In genomic region chr11:105549164-105550121, GRCm38 (mm10) we compare ENCODE assay signal across 11 mouse cellular contexts. TPM values are rescaled to one million over a fixed set of nuclear protein-coding genes. Genes with fewer than 3 reads are reported as not detected.
A peak's percentile ranks its signal among the peaks of the same experiment; 100 is the strongest.
DNase-seq lines count a peak whose midpoint lies in the region; ATAC-seq and TF ChIP-seq lines count a peak whose summit lies in the region.
"Had no signal": no experiment of that assay in that cellular context is flagged by ENCODE, and none has a peak within 500 bp of the region (broad histone marks: within the 10 kb centered on the region; RNA-seq: fewer than 3 reads in every experiment).

No protein-coding gene starts in this region.

- DNase-seq in left cerebral cortex, postnatal 4 days: peak; percentile 16
- no peak for DNase-seq in left cerebral cortex, adult 18-20 months (ENCODE audit: low spot score in 2 of 2)
- peak; percentile 59 for DNase-seq in brain, embryonic 14.5 days (ENCODE audit: low read depth)
- peak; percentile 58 for DNase-seq in kidney, postnatal 0 days (ENCODE audit: low spot score)
- no peak for DNase-seq in cerebellum, adult 2 months
- no peak for DNase-seq in embryo, embryonic 11 days

- no peak for TF ChIP-seq CTCF in brain, embryonic 14.5 days (IDR thresholded peaks at IDR 0.05; ENCODE audit: borderline replicate concordance, extremely low read depth, insufficient read depth, insufficient read length)
- no peak for TF ChIP-seq CTCF in kidney, postnatal 0 days (IDR thresholded peaks at IDR 0.05; ENCODE audit: low read depth)
- TF ChIP-seq CTCF in cerebellum, adult 2 months (IDR thresholded peaks at IDR 0.05; ENCODE audit: borderline replicate concordance, insufficient read depth, low read depth, low read length): no peak

- no peaks in the 10 kb centered on the region for H3K79me2 ChIP-seq in myocyte (ENCODE audit: control insufficient read depth, insufficient read depth)

- no peak overlapping the region for H3K4me3 ChIP-seq in kidney, postnatal 0 days (replicated peaks; ENCODE audit: low read depth, low read length)
- no peak overlapping the region for H3K4me3 ChIP-seq in myocyte
- H3K4me3 ChIP-seq in cerebellum, adult 2 months (replicated peaks; ENCODE audit: insufficient read depth, low read depth, low read length): no peak overlapping the region
- H3K4me3 ChIP-seq: embryonic facial prominence, embryonic 13.5 days; hindbrain, embryonic 13.5 days; midbrain, embryonic 13.5 days had no signal

- no peak for TF ChIP-seq POLR2A in brain, embryonic 14.5 days (IDR thresholded peaks at IDR 0.05; ENCODE audit: borderline replicate concordance, extremely low read depth, insufficient read depth, insufficient read length, poor library complexity, severe bottlenecking)
- no peak for TF ChIP-seq POLR2A in myocyte (IDR thresholded peaks at IDR 0.05; ENCODE audit: insufficient read length, low read depth)
- no peak for TF ChIP-seq POLR2A in cerebellum, adult 2 months (IDR thresholded peaks at IDR 0.05; ENCODE audit: borderline replicate concordance, insufficient read depth, low read length)

- intact Hi-C loops in left cerebral cortex, postnatal 4 days (cut with DNase I): no loop called here

- no peak overlapping the region for H3K4me2 ChIP-seq in kidney, postnatal 0 days (ENCODE audit: low read length)
- no peak overlapping the region for H3K4me2 ChIP-seq in myocyte (ENCODE audit: low read depth)
- H3K4me2 ChIP-seq: embryonic facial prominence, embryonic 13.5 days; hindbrain, embryonic 13.5 days; midbrain, embryonic 13.5 days had no signal

- no peaks in the 10 kb centered on the region for H3K9me3 ChIP-seq in kidney, postnatal 0 days (replicated peaks; ENCODE audit: low read length)
- H3K9me3 ChIP-seq: embryonic facial prominence, embryonic 13.5 days; hindbrain, embryonic 13.5 days; midbrain, embryonic 13.5 days had no signal

- 38% methylated on average over 9 of the region's 9 CpGs for WGBS in kidney, postnatal 0 days
- WGBS in cerebellum, adult 2 months: 48% methylated on average over 9 of the region's 9 CpGs

- 0 out of 2 replicates have a peak, but pooled peaks have one; percentile 61 for ATAC-seq in kidney, postnatal 0 days (replicated peaks; ENCODE audit: low FRiP score, low read depth)
- no peak for ATAC-seq in megakaryocyte, adult 5-6 weeks (ENCODE audit: poor library complexity, severe bottlenecking)
- ATAC-seq: midbrain, embryonic 13.5 days had no signal

- H3K4me1 ChIP-seq in kidney, postnatal 0 days (replicated peaks; ENCODE audit: insufficient read depth, low read length): no peaks in the 10 kb centered on the region
- H3K4me1 ChIP-seq in cerebellum, adult 2 months (ENCODE audit: control insufficient read depth, insufficient read depth, low read length): no peaks in the 10 kb centered on the region

- no peaks in the 10 kb centered on the region for H3K27me3 ChIP-seq in kidney, postnatal 0 days (ENCODE audit: insufficient read depth, low read length)
- H3K27me3 ChIP-seq in myocyte (ENCODE audit: control insufficient read depth, insufficient read depth, insufficient read length): no peaks in the 10 kb centered on the region
- H3K27me3 ChIP-seq in cerebellum, adult 2 months (ENCODE audit: control insufficient read depth, insufficient read depth, low read length): no peaks in the 10 kb centered on the region
- H3K27me3 ChIP-seq: embryonic facial prominence, embryonic 13.5 days; hindbrain, embryonic 13.5 days; midbrain, embryonic 13.5 days had no signal

- H3K9ac ChIP-seq in kidney, postnatal 0 days (ENCODE audit: low read depth, low read length): no peak overlapping the region
- H3K9ac ChIP-seq: embryonic facial prominence, embryonic 13.5 days; hindbrain, embryonic 13.5 days; midbrain, embryonic 13.5 days had no signal

- no peak overlapping the region for H3K27ac ChIP-seq in kidney, postnatal 0 days
- no peak overlapping the region for H3K27ac ChIP-seq in cerebellum, adult 2 months (ENCODE audit: insufficient read depth, low read length)
- H3K27ac ChIP-seq: embryonic facial prominence, embryonic 13.5 days; hindbrain, embryonic 13.5 days; midbrain, embryonic 13.5 days had no signal

- no peaks in the 10 kb centered on the region for H3K36me3 ChIP-seq in kidney, postnatal 0 days (ENCODE audit: insufficient read depth, low read length)
- H3K36me3 ChIP-seq in myocyte (ENCODE audit: control insufficient read depth, insufficient read depth): no peaks in the 10 kb centered on the region
- H3K36me3 ChIP-seq: embryonic facial prominence, embryonic 13.5 days; hindbrain, embryonic 13.5 days; midbrain, embryonic 13.5 days had no signal

- no peak overlapping the region for H3ac ChIP-seq in myocyte (ENCODE audit: control insufficient read depth, insufficient read length)

TF ChIP-seq in myocyte, 11 proteins besides CTCF, POLR2A, EP300 and RAD21:
- TF ChIP-seq CEBPB (IDR thresholded peaks at IDR 0.05; ENCODE audit: insufficient read depth, poor library complexity, severe bottlenecking) (peak; percentile 86), TCF3 (IDR thresholded peaks at IDR 0.05; ENCODE audit: insufficient read length, low read depth) (no peak)

RNA-seq across cellular contexts. Expression of gene Tanc2, which starts 40.3 kb away (rescaled TPM):
- 100 to 1,000 TPM; 238 to 241 TPM for total RNA-seq in left cerebral cortex, postnatal 4 days (2021)
- total RNA-seq in left cerebral cortex, adult 18-20 months (2021): 100 to 1,000 TPM; 201 to 216 TPM
- polyA plus RNA-seq in brain, embryonic 14.5 days (2012; rRNA removed): 32.4 and 52.1 TPM in 2 replicates
- polyA plus RNA-seq in kidney, postnatal 0 days (2015; fragmentation: Nextera tagmentation; extraction: Ambion mirVana): 7.2 and 8.8 TPM in 2 replicates
- 8.0 TPM for polyA plus RNA-seq in myocyte (2012; fragmentation: generic; extraction: Trizol)
- 16.7 and 18.7 TPM in 2 replicates for polyA plus RNA-seq in cerebellum, adult 2 months (2012; rRNA removed)
- total RNA-seq in megakaryocyte, adult 5-6 weeks (2015): 0.34 and 0.54 TPM in 2 replicates
- 0.16 and 0.22 TPM in 2 replicates for total RNA-seq in megakaryocyte, adult 5-6 weeks (2017)

Comparison
In these comparisons a context has a peak if more than half of its experiments do, and no peak if none do; other contexts are left out.
1. DNase-seq: peak in left cerebral cortex, postnatal 4 days (single experiment), brain, embryonic 14.5 days (single experiment) and kidney, postnatal 0 days (single experiment); none in left cerebral cortex, adult 18-20 months (0 of 2), cerebellum, adult 2 months (0 of 2) and embryo, embryonic 11 days (single experiment).